Mouse (Mus musculus) spleen, postnatal 4 days (tissue): ENCODE measurements around the gene Syt3.

ENCODE experiments used
- DNase-seq, 2 experiments: peaks; one replicate each; pipeline ENCODE4 v3.0.0; 2022; ENCODE audit warnings: low spot score in 2 of 2

Gene Syt3

DNA sequence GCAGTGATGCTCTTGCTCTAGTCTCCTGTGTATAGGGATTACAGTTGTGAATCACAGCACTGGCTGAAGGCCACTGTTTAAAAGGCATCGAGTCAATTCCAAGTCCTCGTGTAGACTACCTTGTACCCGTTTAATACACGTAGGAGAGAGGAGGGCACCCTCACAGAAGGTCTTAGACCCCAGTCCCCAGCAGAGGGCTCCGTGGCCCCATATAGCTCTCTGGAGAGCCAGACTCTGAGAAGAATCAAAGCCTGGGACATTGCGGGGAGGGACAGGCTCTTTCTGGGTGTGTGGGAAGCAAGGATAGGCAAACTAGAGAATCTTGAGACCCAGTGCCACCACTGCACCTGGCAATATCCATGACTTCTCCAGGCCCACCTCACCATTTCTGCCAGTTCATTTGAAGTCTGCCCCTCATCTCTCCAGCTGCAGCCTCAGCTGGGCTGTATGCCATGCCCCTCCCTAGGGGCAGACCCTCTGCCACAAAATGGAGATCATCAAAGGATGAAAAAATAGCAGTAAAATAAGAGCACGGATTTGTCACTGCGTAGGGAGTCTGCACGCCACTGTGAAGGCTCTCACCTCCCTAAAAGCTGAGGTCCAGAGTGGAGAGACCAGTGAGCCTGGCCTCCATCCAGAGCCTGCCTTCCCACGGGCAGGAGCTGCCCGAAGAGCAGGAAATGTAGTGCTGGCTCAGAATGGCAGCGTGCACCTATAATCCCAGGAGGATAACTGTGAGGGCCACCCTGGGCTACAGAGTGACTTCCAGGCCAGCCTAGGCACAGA lies 62.4 kb downstream of the Syt3 start:
- no peak for DNase-seq
